Mouse (Mus musculus): ENCODE measurements at regions not wholly inside any gene's neighbourhood (a gene's known extent, or its start where the extent isn't known, plus 50 kb on each side); places are given as distances from the start of the nearest gene placed in this dataset.
"Not testable (repeated sequence)": the region's sequence is repeated elsewhere in the genome, so short reads cannot be mapped to it uniquely, and the experiment has no call there.

GRCm38 (mm10) chr8:20495542-20495941 lies 119.2 kb upstream of the Gm21119 start:
- not testable (repeated sequence) for DNase-seq

DNA sequence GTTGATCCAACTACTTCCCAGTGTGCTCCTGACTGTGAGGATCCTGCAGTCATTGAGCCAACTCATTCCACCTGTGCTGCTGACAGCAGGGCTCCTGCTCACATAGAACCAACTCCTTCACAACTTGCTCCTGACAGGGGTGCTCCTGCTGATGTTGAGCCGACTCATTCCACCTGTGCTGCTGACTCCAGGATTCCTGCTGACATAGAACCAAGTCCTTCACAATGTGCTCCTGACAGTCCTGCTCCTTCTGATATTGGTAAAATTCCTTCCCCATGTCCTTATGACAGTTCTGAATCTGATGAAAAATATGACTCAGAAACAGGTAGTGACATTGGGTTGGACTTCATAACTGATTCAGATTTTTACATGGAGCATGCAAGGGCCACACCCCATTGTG lies 100.8 kb upstream of the Gm21119 start:
- DNase-seq = not testable (repeated sequence)

- not testable (repeated sequence) for DNase-seq
Measured at GRCm38 (mm10) chr8:20516324-20516830, 98.3 kb upstream of the Gm21119 start.

- not testable (repeated sequence) for DNase-seq
Measured at GRCm38 (mm10) chr8:20517551-20517950, 97.2 kb upstream of the Gm21119 start.

DNA sequence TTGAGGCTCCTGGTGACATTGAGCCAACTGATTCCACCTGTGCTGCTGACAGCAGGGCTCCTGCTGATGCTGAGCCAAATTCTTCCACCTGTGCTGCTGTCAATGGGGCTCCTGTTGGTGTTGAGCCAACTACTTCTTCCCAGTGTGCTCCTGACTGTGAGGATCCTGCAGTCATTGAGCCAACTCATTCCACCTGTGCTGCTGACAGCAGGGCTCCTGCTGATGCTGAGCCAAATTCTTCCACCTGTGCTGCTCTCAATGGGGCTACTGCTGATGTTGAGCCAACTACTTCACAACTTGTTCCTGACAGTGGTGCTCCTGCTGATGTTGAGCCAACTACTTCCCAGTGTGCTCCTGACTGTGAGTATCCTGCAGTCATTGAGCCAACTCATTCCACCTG lies 90.2 kb upstream of the Gm21119 start:
- not testable (repeated sequence) for DNase-seq

- not testable (repeated sequence) for DNase-seq
Measured at GRCm38 (mm10) chr8:20529048-20529447, 85.7 kb upstream of the Gm21119 start.

DNA sequence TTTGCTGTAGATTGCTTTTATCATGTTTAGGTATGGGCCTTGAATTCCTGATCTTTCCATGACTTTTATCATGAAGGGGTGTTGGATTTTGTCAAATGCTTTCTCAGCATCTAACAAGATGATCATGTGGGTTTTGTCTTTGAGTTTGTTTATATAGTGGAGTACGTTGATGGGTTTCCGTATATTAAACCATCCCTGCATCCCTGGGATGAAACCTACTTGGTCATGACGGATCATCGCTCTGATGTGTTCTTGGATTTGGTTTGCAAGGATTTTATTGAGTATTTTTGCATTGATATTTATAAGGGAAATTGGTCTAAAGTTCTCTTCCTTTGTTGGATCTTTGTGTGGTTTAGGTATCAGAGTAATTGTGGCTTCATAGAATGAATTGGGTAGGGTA lies 75.7 kb upstream of the Gm21119 start:
- DNase-seq = not testable (repeated sequence)

GRCm38 (mm10) chr8:20544084-20544483 lies 70.6 kb upstream of the Gm21119 start:
- DNase-seq = not testable (repeated sequence)

DNA sequence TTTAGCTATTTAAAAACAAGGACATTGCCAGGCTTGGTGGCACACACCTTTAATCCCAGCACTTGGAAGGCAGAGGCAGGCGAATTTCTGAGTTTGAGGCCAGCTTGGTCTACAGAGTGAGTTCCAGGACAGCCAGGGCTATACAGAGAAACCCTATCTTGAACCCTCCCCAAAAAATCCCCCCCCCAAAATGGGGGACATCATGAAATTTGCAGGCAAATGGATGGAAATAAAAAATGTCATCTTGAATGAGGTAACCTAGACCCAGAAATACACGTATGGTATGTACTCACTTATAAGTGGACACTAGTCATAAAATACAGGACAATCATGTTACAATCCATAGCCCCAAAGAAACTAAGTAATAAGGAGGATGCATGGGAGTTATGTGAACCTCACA lies 69.4 kb upstream of the Gm21119 start:
- not testable (repeated sequence) for DNase-seq

GRCm38 (mm10) chr8:20546401-20546800 lies 68.3 kb upstream of the Gm21119 start:
- not testable (repeated sequence) for DNase-seq

- peak; percentile 98 for DNase-seq
Measured at GRCm38 (mm10) chr8:20550054-20550778, 64.5 kb upstream of the Gm21119 start.

GRCm38 (mm10) chr8:20556501-20557181 lies 58.1 kb upstream of the Gm21119 start:
- not testable (repeated sequence) for DNase-seq

DNA sequence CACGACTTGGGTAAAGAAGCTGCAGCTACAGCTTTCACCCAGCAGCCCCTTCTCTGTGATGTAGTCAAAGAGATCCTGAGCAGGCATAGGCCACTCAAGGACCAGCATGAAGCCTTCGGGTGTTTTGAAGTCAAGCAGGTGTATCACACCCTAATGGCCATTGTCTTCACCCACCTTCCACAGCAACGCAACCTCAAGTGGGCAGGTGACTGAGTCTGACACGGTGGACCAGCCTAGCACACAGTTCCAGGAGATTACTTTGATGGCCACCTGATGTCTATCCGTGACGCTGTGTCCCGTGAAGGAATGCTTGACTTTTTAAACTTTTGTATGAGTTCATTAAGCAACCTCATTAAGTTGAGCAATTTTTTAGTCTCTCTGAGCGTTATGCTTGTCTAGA lies 57.5 kb upstream of the Gm21119 start:
- not testable (repeated sequence) for DNase-seq

- DNase-seq = peak; percentile 65
Measured at GRCm38 (mm10) chr8:20557609-20558008, 57.1 kb upstream of the Gm21119 start.
